Mouse (Mus musculus): Measurements from ENCODE around the gene Arl6ip4. TPM values are rescaled to one million over a fixed set of nuclear protein-coding genes. Genes with fewer than 3 reads are reported as not detected.

Gene Arl6ip4
- 82.8 and 83.4 TPM in 2 replicates for polyA plus RNA-seq (2012; rRNA removed)

DNA sequence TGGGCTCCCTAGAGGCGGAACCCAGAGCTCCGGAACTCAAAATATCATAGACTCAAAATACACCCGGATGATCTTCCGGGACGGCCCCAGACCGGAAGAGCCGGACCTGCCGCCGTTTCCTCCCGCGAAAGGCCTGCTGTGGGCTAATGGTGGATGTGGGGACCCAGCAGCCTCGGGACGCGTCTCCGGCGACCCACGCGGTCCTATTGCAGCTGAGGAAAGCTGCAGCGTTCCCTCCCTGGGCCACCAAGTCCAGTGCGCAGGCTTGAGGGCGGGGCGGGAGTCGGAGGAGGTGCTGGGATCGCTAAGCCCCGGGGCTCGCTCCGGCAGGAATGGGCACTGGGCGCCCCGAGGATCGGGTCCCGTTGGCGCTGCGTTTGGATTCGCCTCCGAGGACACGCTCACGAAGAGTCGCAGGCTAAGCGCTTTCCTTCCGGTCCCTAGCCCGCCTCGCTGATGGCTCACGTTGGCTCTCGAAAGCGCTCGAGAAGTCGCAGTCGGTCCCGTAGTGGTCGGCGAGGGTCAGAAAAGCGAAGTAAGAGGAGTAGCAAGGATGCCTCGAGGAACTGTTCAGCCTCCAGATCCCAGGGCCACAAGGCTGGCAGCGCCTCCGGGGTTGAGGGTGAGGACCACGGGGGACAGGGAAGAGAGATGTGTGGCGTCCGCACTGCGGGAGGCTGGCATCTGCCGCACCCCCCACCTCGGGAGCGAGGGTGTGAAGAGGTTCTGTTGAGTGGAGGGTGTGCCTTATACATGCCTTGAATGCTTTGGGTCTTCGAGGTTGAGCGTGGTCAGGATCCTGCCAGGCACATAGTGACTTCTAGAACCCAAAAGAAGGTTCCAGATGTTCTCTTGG, at the start of gene Arl6ip4:
Arl6ip4 (plus strand) TSS at position 100 of the 856 bp plus-strand sequence.
- DNase-seq (ENCODE audit: extremely low spot score in 1 of 2, low spot score in 1 of 2), result peak in 1 of 2 experiments; percentile 86

DNA sequence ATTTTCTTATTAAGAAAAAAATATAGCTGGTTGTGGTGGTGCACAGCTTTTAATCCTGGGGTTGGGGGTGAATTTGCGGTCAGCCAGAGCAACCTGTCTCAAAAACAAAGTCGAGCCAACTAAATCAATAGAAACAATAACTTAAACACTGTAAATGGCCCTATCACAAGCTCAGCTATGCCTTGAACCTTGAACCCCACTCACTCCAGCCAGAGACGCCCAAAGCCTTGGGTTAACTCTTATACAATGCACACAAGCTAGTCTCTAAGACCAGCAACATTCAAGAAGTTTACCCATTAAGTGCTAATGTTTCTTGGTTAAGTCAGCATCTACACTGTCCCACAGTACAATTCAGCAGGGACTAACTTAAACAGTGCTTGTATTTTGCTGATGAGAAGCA, 46.2 kb upstream of the Arl6ip4 start:
- DNase-seq (ENCODE audit: extremely low spot score in 1 of 2, low spot score in 1 of 2), result no peak

GRCm38 (mm10) chr5:124073682-124074081, 42.2 kb upstream of the Arl6ip4 start:
- DNase-seq (ENCODE audit: extremely low spot score in 1 of 2, low spot score in 1 of 2), result no peak

- DNase-seq (ENCODE audit: extremely low spot score in 1 of 2, low spot score in 1 of 2), result no peak
These were observed 41.0 kb upstream of the Arl6ip4 start for GRCm38 (mm10) chr5:124074845-124075307.

GRCm38 (mm10) chr5:124075716-124076115, 40.2 kb upstream of the Arl6ip4 start:
- no peak for DNase-seq (ENCODE audit: extremely low spot score in 1 of 2, low spot score in 1 of 2)

DNA sequence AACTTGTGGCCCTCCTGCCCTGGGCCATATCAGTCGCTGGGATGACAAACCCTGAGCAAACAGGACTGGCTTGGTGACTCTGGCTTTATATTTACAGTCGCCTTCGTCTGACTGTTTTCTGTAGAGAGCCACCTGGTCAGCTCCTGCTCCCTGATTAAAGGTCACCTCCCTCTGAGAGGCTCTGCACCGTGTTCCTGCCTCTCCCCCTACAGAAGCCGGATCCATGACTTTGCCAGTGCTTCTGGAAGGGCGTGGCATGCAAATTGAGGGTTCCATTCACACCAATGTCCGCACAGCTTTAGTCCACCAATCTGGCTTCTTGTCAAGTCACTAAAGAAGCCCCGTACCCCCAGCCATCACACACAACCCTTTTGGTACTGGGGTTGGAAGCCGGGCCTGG, 39.3 kb upstream of the Arl6ip4 start:
- DNase-seq (ENCODE audit: extremely low spot score in 1 of 2, low spot score in 1 of 2), result no peak

- DNase-seq (ENCODE audit: extremely low spot score in 1 of 2, low spot score in 1 of 2), result no peak
These were observed 38.6 kb upstream of the Arl6ip4 start for GRCm38 (mm10) chr5:124077241-124077640.

DNA sequence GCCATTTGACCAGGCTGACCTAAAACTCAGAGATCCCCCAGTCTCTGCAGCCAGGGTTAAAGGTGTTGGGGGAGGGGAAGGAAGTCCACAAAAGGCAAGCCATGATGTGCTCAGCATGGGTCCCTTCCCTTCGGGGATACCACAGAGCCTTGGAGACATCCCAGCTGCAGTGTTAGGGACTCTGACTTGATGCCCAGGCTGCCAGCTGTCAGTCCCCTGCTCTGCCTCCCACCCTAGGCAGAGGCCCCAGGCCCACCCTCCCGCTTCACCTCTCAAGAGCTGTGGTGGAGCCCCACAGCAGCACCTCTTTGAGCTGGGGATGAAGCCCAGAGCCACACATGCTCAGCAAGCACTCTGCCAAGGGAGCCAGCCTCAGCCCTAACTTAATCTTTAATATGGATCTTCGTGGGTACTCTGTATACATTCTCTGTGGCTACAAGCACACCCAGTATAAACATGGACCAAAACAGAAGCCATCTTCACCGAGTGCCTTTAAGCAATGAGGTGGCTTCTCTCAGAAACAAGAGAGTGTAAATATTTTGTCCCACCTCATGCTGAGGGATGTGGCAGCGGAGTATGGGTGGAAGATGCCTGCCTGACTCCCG, 37.9 kb upstream of the Arl6ip4 start:
- DNase-seq (ENCODE audit: extremely low spot score in 1 of 2, low spot score in 1 of 2), result no peak

DNA sequence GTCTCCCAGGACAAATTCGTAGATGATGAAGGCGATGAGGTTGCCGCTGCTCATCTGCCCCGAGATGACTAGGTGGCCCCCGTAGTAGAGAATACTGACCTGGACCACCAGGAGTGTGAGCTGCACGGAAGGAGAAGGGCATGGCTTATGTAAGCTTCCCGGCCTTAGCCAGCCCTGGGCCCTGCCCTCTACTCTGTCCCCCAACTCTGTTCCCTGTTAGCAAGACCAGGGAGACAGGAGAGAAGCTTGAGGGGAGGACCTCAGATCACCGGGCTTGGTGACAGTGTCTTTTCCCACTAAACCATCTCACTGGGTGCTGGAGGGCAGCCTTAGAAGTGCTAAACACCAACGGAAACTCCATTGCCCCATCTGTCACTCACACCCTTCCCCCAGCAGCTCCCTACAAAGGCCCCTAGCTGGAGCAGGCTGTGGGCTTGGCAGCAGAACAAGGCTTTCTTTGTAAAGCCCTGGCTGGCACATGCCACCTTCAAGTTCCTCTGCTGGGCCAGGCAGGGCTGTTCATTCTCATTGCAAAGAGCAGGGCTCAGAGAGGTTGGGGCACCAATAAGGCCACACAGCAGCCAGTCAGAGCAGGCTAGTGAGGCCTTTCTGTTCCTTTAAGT, 37.0 kb upstream of the Arl6ip4 start:
- DNase-seq (ENCODE audit: extremely low spot score in 1 of 2, low spot score in 1 of 2), result peak; percentile 58 to 81

GRCm38 (mm10) chr5:124079880-124080279, 36.0 kb upstream of the Arl6ip4 start:
- DNase-seq (ENCODE audit: extremely low spot score in 1 of 2, low spot score in 1 of 2), result no peak

DNA sequence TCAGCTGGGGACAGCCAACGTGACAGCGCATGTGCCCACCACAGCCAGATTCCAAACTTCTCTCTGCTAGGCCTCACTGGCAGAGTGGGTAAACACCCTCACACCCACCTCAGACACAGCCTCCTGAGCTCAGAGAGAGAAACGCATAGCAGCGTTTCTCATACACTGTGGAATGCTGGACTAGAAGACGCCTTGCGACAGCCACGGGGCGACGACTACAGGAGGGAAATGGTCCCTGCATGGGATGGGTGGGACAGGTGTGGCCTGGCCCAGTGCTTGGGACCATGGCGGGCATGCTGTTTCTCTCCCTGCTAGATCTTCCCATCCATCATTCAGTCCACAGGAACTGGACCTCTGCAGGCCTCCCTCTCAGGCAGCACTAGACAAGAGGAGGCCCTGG, 33.4 kb upstream of the Arl6ip4 start:
- no peak for DNase-seq (ENCODE audit: extremely low spot score in 1 of 2, low spot score in 1 of 2)

GRCm38 (mm10) chr5:124082941-124083688, 32.8 kb upstream of the Arl6ip4 start:
- no peak for DNase-seq (ENCODE audit: extremely low spot score in 1 of 2, low spot score in 1 of 2)

- DNase-seq (ENCODE audit: extremely low spot score in 1 of 2, low spot score in 1 of 2), result no peak
These were observed 31.9 kb upstream of the Arl6ip4 start for GRCm38 (mm10) chr5:124083850-124084587.

- peak; percentile 60 to 92 for DNase-seq (ENCODE audit: extremely low spot score in 1 of 2, low spot score in 1 of 2)
These were observed 31.2 kb upstream of the Arl6ip4 start for GRCm38 (mm10) chr5:124084588-124085173.

DNA sequence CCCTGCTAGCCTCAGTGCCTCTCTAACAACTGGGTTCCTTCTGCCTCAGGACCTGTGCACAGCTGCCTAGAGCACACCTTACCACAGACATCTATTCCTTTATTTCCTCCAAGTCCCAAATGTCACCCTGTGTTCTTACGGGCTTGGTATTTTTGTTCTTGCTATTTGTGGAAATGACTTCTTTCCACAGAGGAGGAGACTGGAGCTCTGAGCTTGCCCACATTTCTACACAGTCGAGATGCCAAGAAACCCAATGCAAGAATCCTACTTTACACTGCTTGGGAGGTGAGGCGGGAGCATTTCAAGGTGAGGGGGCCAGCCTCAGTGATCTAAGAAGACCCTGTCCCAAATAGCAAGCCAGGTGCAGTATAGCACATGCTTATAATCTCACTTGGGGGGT, 30.4 kb upstream of the Arl6ip4 start:
- peak in 1 of 2 experiments; percentile 57 for DNase-seq (ENCODE audit: extremely low spot score in 1 of 2, low spot score in 1 of 2)

GRCm38 (mm10) chr5:124086876-124087275, 29.0 kb upstream of the Arl6ip4 start:
- no peak for DNase-seq (ENCODE audit: extremely low spot score in 1 of 2, low spot score in 1 of 2)

GRCm38 (mm10) chr5:124089868-124090267, 26.0 kb upstream of the Arl6ip4 start:
- no peak for DNase-seq (ENCODE audit: extremely low spot score in 1 of 2, low spot score in 1 of 2)

DNA sequence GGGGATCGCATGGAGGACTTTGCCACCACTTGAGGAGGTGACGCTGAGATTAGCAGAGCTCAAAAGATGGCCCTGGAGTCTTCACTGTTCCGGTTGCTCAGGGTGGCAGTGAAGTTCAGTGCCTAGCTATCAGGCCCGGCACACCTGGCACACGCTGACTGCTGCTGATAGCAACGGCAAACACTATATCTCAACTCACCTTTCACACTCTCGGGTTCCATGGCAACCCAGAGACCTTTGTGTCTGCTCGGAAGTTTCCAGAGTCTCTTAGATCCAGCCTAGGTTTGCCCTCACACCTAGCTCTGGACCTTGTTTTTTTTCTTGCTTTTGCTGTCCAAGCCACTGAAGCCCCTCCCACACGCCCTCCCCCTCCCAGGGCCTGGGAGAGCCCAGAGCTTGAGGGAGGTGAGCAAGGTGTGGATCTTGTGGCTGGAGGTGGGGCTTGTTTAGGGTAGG, 23.9 kb upstream of the Arl6ip4 start:
- DNase-seq (ENCODE audit: extremely low spot score in 1 of 2, low spot score in 1 of 2), result no peak

DNA sequence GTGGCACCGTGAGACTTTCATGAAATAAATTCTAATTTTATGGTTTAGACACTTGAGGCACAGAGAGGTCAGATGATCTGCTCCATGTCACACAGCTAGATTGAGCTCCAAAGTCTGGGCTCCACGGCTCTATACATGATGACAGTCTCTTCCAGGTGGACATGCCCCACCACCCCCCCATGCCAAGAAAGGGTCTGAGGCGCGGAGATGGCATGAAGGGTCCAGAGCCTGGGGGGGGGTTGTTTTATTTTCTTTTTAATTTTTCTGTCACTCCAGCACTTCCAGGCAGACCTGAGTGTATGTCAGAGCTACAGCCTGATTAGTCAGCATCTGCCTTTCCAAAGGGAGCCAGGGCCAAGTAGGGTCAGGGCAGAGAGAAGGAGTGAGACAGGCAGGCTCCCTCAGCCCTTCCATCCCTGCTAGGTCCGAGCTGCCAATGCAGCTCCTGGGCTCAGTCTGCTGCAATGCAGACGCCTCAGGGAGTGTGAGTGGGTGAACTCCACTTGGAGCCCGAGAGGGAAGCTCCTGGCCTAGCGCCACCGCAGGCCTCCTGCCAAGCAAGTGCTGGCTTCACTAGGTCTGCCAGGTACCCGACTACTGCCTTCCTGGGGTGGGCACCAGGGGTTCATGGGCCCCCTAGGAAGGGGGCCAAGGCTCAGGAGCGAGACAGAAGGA, 22.6 kb upstream of the Arl6ip4 start:
- peak; percentile 75 to 90 for DNase-seq (ENCODE audit: extremely low spot score in 1 of 2, low spot score in 1 of 2)
